Mouse (Mus musculus) kidney, embryonic 16.5 days (tissue): Measurements from ENCODE around the gene Kcnh1. TPM values are rescaled to one million over a fixed set of nuclear protein-coding genes. Genes with fewer than 3 reads are reported as not detected.

ENCODE experiments used
- ATAC-seq: fragments of 200-750 bp; cut with Nextera tagmentation; 2 replicates; pipeline ENCODE4 v1.8.0; 2017; ENCODE audit warnings: moderate TSS enrichment; ENCODE audit not compliant: low FRiP score, low TSS enrichment
- H3K27ac ChIP-seq: fragments of 300-500 bp; sonication (generic); 2 replicates; pipeline ENCODE4 v1.5.1; 2014; ENCODE audit warnings: low read length
- H3K27me3 ChIP-seq: fragments of 300-500 bp; sonication (generic); 2 replicates; pipeline ENCODE4 v1.6.1; 2014; ENCODE audit warnings: low read length, control low read depth, mixed read lengths; ENCODE audit not compliant: insufficient read depth
- H3K36me3 ChIP-seq: fragments of 300-500 bp; sonication (generic); 2 replicates; pipeline ENCODE4 v1.6.1; 2014; ENCODE audit warnings: low read length, control low read depth, mixed read lengths; ENCODE audit not compliant: insufficient read depth
- H3K4me1 ChIP-seq: fragments of 300-500 bp; sonication (generic); 2 replicates; pipeline ENCODE4 v1.6.1; 2014; ENCODE audit warnings: low read length, control low read depth, mixed read lengths; ENCODE audit not compliant: insufficient read depth
- H3K4me2 ChIP-seq: fragments of 300-500 bp; sonication (generic); replicated peaks from 2 replicates; pipeline ENCODE4 v1.6.1; 2014; ENCODE audit warnings: low read depth, low read length
- H3K4me3 ChIP-seq: fragments of 300-500 bp; sonication (generic); 2 replicates; pipeline ENCODE4 v1.5.1; 2014; ENCODE audit warnings: mild to moderate bottlenecking, low read length
- H3K9ac ChIP-seq: fragments of 300-500 bp; sonication (generic); replicated peaks from 2 replicates; pipeline ENCODE4 v1.6.1; 2014; ENCODE audit warnings: low read length
- H3K9me3 ChIP-seq: fragments of 300-500 bp; sonication (generic); 2 replicates; pipeline ENCODE4 v1.6.1; 2016; ENCODE audit warnings: low read length, control low read depth
- WGBS: fragments of 180-500 bp; shearing (Covaris S2); extraction: QIAGEN DNeasy Blood & Tissue Kit; methylation state at CpG from one replicate; pipeline ENCODE4 v1.1.7; 2014; 5-methylcytosine and 5-hydroxymethylcytosine counted together
- polyA plus RNA-seq: library from polyadenylated mRNA; unstranded; fragments of >200 nt; fragmentation: Nextera tagmentation; extraction: Ambion mirVana; gene quantifications from 2 replicates; pipeline ENCODE4 v1.2.1, GENCODE M21; 2015

The Kcnh1 gene
- polyA plus RNA-seq, 1 experiment from 2014 or later = 1.2 TPM

DNA sequence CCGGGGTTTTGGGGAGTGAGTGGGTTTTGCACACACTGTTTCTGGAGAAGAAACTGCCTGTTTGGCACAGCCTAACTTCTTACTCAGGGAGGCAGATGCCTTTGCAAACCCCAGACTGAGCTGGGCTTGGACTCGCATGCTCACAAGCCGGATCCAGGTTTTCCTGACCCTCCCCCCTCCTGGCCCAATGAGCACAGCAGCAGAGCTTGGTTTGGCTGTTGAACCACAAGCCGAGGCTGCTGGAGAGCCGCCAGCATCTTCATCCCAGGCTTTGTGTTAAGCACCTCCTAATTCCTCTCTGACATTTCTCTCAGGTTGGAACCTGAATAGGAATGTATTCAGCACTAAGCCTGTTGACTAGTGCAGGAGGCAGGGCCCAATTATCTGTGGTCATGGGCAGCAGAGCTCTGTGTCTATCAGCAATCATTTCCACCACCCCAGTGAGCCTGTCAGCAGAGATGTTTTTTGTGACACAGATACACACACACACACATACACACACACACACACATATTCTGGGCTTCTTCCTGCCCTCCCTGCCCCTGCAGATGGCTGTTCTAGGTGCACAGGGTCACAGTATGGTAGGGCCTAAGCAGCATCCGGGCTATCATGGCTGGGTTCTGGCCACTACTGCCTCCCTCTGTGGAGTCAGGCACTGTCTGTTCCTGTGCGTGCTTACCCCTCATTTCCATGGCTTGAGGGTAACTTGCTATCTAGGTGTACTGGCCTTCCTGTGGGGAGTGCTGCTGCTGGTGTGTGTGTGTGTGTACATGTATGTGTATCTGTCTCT is 254.3 kb downstream of the Kcnh1 start:
- ATAC-seq = peak; percentile 64
- WGBS = 47% methylated on average over 7 of the region's 7 CpGs
- Histone ChIP-seq H3K27me3 (no peaks in the 10 kb centered on the region), H3K9ac (no peak overlapping the region), H3K4me3 (no peak overlapping the region), H3K9me3 (no peaks in the 10 kb centered on the region), H3K27ac (no peak overlapping the region), H3K4me2 (no peak overlapping the region), H3K36me3 (no peaks in the 10 kb centered on the region), H3K4me1 (peaks cover 3% of the 10 kb centered on the region; the same call in 1 of the 2 replicates)

DNA sequence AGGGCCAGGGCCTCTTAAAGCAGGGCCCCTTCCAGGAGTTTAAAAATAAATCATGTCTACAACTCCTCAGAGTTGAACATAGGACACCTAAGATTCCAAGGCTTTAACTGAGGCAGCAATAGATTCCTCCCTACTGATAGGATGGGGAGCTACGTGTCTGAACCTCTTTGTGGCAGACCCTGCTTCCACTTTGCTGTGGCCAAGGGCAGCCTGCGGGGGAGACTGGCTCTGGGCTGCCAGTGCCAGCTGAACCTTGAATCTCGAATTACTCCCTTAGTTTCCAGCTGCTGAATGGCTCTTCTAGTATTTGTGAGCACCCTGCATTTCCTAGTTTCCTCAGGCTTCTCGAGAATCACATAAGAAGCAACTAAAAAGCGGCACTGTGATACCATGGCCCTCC is 255.6 kb downstream of the Kcnh1 start:
- Histone ChIP-seq H3K4me2 (no peak overlapping the region), H3K4me1 (peaks cover 3% of the 10 kb centered on the region; the same call in 1 of the 2 replicates), H3K4me3 (no peak overlapping the region), H3K9ac (no peak overlapping the region), H3K27ac (no peak overlapping the region), H3K9me3 (0 out of 2 replicates have a peak, but pooled peaks cover 2% of the 10 kb centered on the region), H3K27me3 (no peaks in the 10 kb centered on the region), H3K36me3 (no peaks in the 10 kb centered on the region)
- WGBS = 38% methylated on average over 5 of the region's 5 CpGs
- peak; percentile 70; the same call in 1 of the 2 replicates for ATAC-seq

- no peak for ATAC-seq
- Histone ChIP-seq H3K9me3 (0 out of 2 replicates have a peak, but pooled peaks cover 2% of the 10 kb centered on the region), H3K27me3 (no peaks in the 10 kb centered on the region), H3K4me1 (peaks cover 3% of the 10 kb centered on the region; the same call in 1 of the 2 replicates), H3K27ac (no peak overlapping the region), H3K36me3 (no peaks in the 10 kb centered on the region), H3K4me2 (no peak overlapping the region), H3K4me3 (no peak overlapping the region), H3K9ac (no peak overlapping the region)
- WGBS = 69% methylated on average over 2 of the region's 2 CpGs
These were observed 257.1 kb downstream of the Kcnh1 start for GRCm38 (mm10) chr1:192447666-192448065.

DNA sequence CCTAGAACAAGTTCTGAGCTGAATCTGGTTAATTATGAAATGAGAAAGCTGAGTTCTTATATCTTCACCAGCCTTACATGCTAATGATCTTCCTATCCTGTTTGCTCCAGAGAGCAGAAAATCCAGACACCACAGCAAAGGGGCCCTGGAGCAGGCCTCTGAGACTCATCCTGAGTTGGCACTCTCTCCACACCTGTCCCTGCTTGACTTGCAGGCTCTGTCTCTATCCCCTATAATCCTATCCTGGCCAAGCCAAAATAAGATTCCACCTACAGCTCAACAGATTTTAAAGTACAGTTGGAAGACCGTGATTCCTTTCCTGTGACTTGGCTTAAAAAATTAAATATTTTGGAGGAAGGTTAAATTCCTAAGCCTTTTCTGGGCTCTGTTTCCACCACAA is 257.9 kb downstream of the Kcnh1 start:
- no peak overlapping the region for H3K9ac ChIP-seq
- no peak overlapping the region for H3K27ac ChIP-seq
- H3K27me3 ChIP-seq = no peaks in the 10 kb centered on the region
- 0 out of 2 replicates have a peak, but pooled peaks cover 2% of the 10 kb centered on the region for H3K9me3 ChIP-seq
- H3K4me2 ChIP-seq = no peak overlapping the region
- no peak overlapping the region for H3K4me3 ChIP-seq
- H3K4me1 ChIP-seq = peaks cover 4% of the 10 kb centered on the region; the same call in 1 of the 2 replicates
- no peak for ATAC-seq
- 88% methylated on average over 1 of the region's 1 CpGs for WGBS
- no peaks in the 10 kb centered on the region for H3K36me3 ChIP-seq

- Histone ChIP-seq H3K36me3 (no peaks in the 10 kb centered on the region), H3K27ac (no peak overlapping the region), H3K4me1 (peaks cover 8% of the 10 kb centered on the region; the same call in 1 of the 2 replicates), H3K9me3 (0 out of 2 replicates have a peak, but pooled peaks cover 2% of the 10 kb centered on the region), H3K4me2 (no peak overlapping the region), H3K9ac (no peak overlapping the region), H3K27me3 (no peaks in the 10 kb centered on the region), H3K4me3 (no peak overlapping the region)
- WGBS = 67% methylated on average over 4 of the region's 4 CpGs
- ATAC-seq = no peak
These were observed 259.2 kb downstream of the Kcnh1 start for GRCm38 (mm10) chr1:192449572-192450351.

DNA sequence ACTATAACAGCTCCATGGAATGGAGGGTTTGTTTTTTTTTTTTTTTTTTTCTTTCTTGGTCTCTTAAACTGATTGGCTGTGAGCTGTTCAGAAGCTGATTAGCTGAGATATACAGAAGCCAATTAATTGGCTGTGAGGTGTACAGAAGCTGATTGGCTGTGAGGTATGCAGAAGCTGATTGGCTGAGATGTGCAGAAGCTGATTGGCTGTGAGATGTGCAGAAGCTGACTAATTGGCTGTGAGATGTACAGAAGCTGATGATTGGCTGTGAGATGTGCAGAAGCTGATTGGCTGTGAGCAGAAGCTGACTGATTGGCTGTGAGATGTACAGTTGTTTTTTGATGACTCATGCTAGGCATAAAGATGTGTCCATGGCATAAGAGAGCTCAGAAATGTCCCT is 259.9 kb downstream of the Kcnh1 start:
- Histone ChIP-seq H3K4me1 (0 out of 2 replicates have a peak, but pooled peaks cover 8% of the 10 kb centered on the region), H3K27ac (no peak overlapping the region), H3K4me3 (no peak overlapping the region), H3K36me3 (no peaks in the 10 kb centered on the region), H3K27me3 (no peaks in the 10 kb centered on the region), H3K9ac (no peak overlapping the region), H3K9me3 (0 out of 2 replicates have a peak, but pooled peaks cover 2% of the 10 kb centered on the region), H3K4me2 (no peak overlapping the region)
- ATAC-seq = no peak

DNA sequence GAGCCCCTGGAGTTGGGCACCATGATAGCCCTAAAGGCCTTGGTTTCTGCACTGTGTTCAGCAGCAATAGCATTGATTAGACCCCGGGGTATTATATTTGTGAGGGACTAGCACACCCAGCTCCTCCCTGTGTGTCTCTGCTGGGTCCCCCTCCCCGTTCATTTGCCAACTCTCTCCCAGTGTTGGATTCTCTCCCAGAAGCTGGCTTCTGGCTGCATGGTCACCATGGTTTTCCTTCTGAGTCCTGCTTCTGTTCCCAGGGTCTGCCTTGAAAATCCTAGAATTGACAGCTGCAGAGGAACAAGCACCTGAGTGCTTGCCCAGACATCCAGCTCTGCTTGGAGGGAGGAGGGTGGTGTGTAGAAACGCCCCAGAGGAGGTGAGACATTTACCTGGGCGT is 261.1 kb downstream of the Kcnh1 start:
- H3K4me2 ChIP-seq = no peak overlapping the region
- H3K4me3 ChIP-seq = no peak overlapping the region
- 79% methylated on average over 4 of the region's 4 CpGs for WGBS
- H3K27ac ChIP-seq = no peak overlapping the region
- no peak for ATAC-seq
- H3K36me3 ChIP-seq = no peaks in the 10 kb centered on the region
- H3K27me3 ChIP-seq = no peaks in the 10 kb centered on the region
- H3K9ac ChIP-seq = no peak overlapping the region
- H3K4me1 ChIP-seq = 0 out of 2 replicates have a peak, but pooled peaks cover 8% of the 10 kb centered on the region
- 0 out of 2 replicates have a peak, but pooled peaks cover 2% of the 10 kb centered on the region for H3K9me3 ChIP-seq

DNA sequence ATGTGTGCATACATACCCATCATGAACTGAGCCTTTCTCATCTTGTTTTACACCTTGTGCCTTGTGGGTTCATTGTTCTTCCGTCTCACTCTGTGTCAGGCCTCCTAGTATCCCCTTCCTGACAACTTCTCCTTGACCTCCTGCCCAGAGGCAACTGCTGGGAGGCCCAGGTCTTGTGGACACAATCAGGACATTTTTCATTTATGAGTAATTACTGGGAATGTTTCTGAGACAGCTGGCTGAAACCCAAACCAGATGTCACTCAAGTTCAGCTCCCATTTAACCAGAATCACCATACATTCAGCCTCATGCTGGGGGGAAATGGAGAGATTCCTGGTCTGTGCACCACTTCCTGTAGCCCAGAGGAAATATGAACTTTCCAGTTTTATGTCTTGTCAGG is 263.9 kb downstream of the Kcnh1 start:
- 29% methylated on average over 1 of the region's 1 CpGs for WGBS
- 0 out of 2 replicates have a peak, but pooled peaks cover 2% of the 10 kb centered on the region for H3K9me3 ChIP-seq
- no peaks in the 10 kb centered on the region for H3K27me3 ChIP-seq
- no peaks in the 10 kb centered on the region for H3K36me3 ChIP-seq
- H3K4me1 ChIP-seq = 0 out of 2 replicates have a peak, but pooled peaks cover 8% of the 10 kb centered on the region
- ATAC-seq = no peak
- H3K4me2 ChIP-seq = no peak overlapping the region
- no peak overlapping the region for H3K9ac ChIP-seq
- no peak overlapping the region for H3K4me3 ChIP-seq
- no peak overlapping the region for H3K27ac ChIP-seq

- H3K27ac ChIP-seq = no peak overlapping the region
- 50% methylated on average over 4 of the region's 4 CpGs for WGBS
- no peak overlapping the region for H3K4me2 ChIP-seq
These were observed 264.4 kb downstream of the Kcnh1 start for GRCm38 (mm10) chr1:192454981-192455380.

More at GRCm38 (mm10) chr1:192454981-192455380, 264.4 kb downstream of the Kcnh1 start:
- no peak for ATAC-seq
- Histone ChIP-seq H3K4me1 (0 out of 2 replicates have a peak, but pooled peaks cover 8% of the 10 kb centered on the region), H3K4me3 (no peak overlapping the region), H3K27me3 (no peaks in the 10 kb centered on the region), H3K9me3 (0 out of 2 replicates have a peak, but pooled peaks cover 2% of the 10 kb centered on the region), H3K9ac (no peak overlapping the region), H3K36me3 (no peaks in the 10 kb centered on the region)
